Mouse (Mus musculus): Measurements from ENCODE around the gene Tmem258. TPM values are rescaled to one million over a fixed set of nuclear protein-coding genes. Genes with fewer than 3 reads are reported as not detected.

The Tmem258 gene
- total and polyA plus RNA-seq, 3 experiments: 337 to 354 TPM; not detected in 1

DNA sequence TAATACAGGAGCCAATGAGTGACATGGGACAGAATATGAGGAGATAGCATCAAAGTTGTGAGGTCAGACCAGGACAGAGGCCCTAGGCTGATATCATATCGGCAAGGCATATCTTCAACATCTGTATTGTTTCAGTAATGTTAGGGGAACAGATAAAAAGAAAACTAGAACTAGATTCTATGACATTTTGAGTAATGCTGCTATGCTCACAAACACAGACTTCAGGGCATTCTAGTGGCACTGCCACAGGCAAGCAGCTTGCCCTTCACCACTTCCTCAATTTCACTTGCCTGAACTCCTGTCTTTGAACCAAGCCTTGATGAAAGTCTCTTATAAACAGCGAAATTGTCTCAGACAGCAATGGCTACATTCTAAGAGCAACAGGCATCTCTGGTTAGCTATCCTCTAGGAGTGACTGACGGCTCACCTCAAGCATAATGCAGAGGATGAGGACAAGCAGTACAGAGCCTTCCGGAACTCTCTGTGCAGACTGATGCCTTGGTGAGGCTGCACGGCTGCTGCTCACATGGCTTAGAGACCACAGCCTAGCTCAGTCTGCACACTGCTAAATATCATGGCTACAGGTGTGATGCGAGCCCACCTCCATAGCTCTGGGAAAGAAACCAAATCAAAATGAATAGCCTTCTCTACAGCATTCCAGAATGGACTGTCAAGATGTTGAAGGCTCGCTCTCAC is 29.8 kb upstream of the Tmem258 start:
- Histone ChIP-seq H3K4me1 (ENCODE audit: control insufficient read depth in 1 of 2, insufficient read depth in 2 of 2, low read length in 2 of 2) (peaks cover 8 to 24% of the 10 kb centered on the region in 2 experiments), H3K9ac (ENCODE audit: control insufficient read depth, low read depth, low read length, poor library complexity, severe bottlenecking) (peak overlapping the region; percentile 2), H3K4me3 (ENCODE audit: control insufficient read depth in 1 of 2, insufficient read depth in 1 of 2, low read depth in 2 of 2, low read length in 2 of 2) (peak overlapping the region; percentile 26 to 46; a peak in 3 of 4 replicates), H3K27me3 (ENCODE audit: control insufficient read depth in 1 of 2, insufficient read depth in 2 of 2, low read length in 2 of 2) (no peaks in the 10 kb centered on the region), H3K79me2 (ENCODE audit: control insufficient read depth, insufficient read depth, low read length, poor library complexity) (no peaks in the 10 kb centered on the region), H3K9me3 (replicated peaks; ENCODE audit: insufficient read depth, low read length) (no peaks in the 10 kb centered on the region), H3K27ac (ENCODE audit: control insufficient read depth, low read depth, low read length) (peak overlapping the region; percentile 59), H3K36me3 (ENCODE audit: control insufficient read depth in 1 of 2, insufficient read depth in 2 of 2, low read length in 2 of 2) (peaks cover 0 to 24% of the 10 kb centered on the region in 2 experiments; a peak in 2 of 4 replicates)
- TF ChIP-seq POLR2AphosphoS2 (IDR thresholded peaks at IDR 0.05; ENCODE audit: low read length) (no peak), MYC (IDR thresholded peaks at IDR 0.05; ENCODE audit: low read depth, low read length) (0 out of 2 replicates have a peak, but pooled peaks have one; percentile 9), CTCF (IDR thresholded peaks at IDR 0.05 in 2 of 3, conservative IDR thresholded peaks at IDR 0.05 in 1 of 3; ENCODE audit: control insufficient read depth in 1 of 3, insufficient read depth in 1 of 3, low read depth in 2 of 3, low read length in 3 of 3, poor library complexity in 1 of 3, severe bottlenecking in 1 of 3) (no peak), SIN3A (IDR thresholded peaks at IDR 0.05; ENCODE audit: low read length) (0 out of 2 replicates have a peak, but pooled peaks have one; percentile 33), EP300 (IDR thresholded peaks at IDR 0.05; ENCODE audit: low read depth in 1 of 2, low read length in 2 of 2) (peak; percentile 52 to 55; a peak in 3 of 4 replicates), GABPA (IDR thresholded peaks at IDR 0.05; ENCODE audit: low read depth, low read length) (no peak), TCF12 (IDR thresholded peaks at IDR 0.05; ENCODE audit: low read depth, low read length) (peak; percentile 42; the same call in 1 of the 2 replicates), ELF1 (IDR thresholded peaks at IDR 0.05; ENCODE audit: low read depth, low read length) (0 out of 2 replicates have a peak, but pooled peaks have one; percentile 15), JUND (IDR thresholded peaks at IDR 0.05; ENCODE audit: low read depth, low read length) (no peak), ZKSCAN1 (IDR thresholded peaks at IDR 0.05; ENCODE audit: low read depth, low read length) (no peak), NELFE (IDR thresholded peaks at IDR 0.05; ENCODE audit: low read depth, low read length) (no peak), ETS1 (IDR thresholded peaks at IDR 0.05; ENCODE audit: low read depth, low read length) (peak; percentile 35; the same call in 1 of the 2 replicates), MYB (IDR thresholded peaks at IDR 0.05; ENCODE audit: low read depth, low read length) (no peak), USF2 (IDR thresholded peaks at IDR 0.05; ENCODE audit: borderline replicate concordance in 1 of 2, insufficient read depth in 1 of 2, low read depth in 1 of 2, low read length in 2 of 2) (no peak), GATA1 (IDR thresholded peaks at IDR 0.05; ENCODE audit: low read depth, low read length) (peak; percentile 83)
- DNase-seq (ENCODE audit: low read depth, low spot score): peak; percentile 73

DNA sequence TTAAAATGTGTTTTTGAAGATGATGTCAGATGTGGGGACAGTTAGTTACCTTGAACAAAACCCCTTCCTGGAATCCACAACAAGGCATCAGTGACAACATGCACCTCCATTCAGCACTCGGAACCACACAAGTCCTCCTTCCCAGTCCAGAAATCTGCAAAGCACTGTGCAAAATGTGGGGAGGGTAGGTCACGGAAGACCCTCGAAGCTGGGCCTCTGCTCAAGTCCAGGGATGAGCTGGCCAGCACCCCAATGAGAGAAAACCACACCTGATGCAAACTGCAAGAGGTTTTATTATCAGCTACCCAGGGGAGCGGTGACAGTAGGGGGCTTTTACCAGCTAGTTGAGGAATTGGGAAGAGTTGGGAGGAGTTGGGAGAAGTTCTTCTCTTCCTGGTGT is 28.9 kb upstream of the Tmem258 start:
- H3K27ac ChIP-seq (ENCODE audit: control insufficient read depth, low read depth, low read length): no peak overlapping the region
- TF ChIP-seq MXI1 (IDR thresholded peaks at IDR 0.05; ENCODE audit: low read depth, low read length) (no peak), GABPA (IDR thresholded peaks at IDR 0.05; ENCODE audit: low read depth, low read length) (no peak), MYC (IDR thresholded peaks at IDR 0.05; ENCODE audit: low read depth, low read length) (no peak), MAFK (IDR thresholded peaks at IDR 0.05; ENCODE audit: borderline replicate concordance, low read depth, low read length) (no peak)
- no peaks in the 10 kb centered on the region for H3K27me3 ChIP-seq (ENCODE audit: control insufficient read depth in 1 of 2, insufficient read depth in 2 of 2, low read length in 2 of 2)
- H3K4me1 ChIP-seq (ENCODE audit: control insufficient read depth in 1 of 2, insufficient read depth in 2 of 2, low read length in 2 of 2): peaks cover 8 to 24% of the 10 kb centered on the region in 2 experiments
- H3K9ac ChIP-seq (ENCODE audit: control insufficient read depth, low read depth, low read length, poor library complexity, severe bottlenecking): no peak overlapping the region
- no peaks in the 10 kb centered on the region for H3K9me3 ChIP-seq (replicated peaks; ENCODE audit: insufficient read depth, low read length)
- no peak overlapping the region for H3K4me3 ChIP-seq (ENCODE audit: control insufficient read depth in 1 of 2, insufficient read depth in 1 of 2, low read depth in 2 of 2, low read length in 2 of 2)
- no peak for DNase-seq (ENCODE audit: low read depth, low spot score)
- peaks cover 0 to 24% of the 10 kb centered on the region in 2 experiments; a peak in 2 of 4 replicates for H3K36me3 ChIP-seq (ENCODE audit: control insufficient read depth in 1 of 2, insufficient read depth in 2 of 2, low read length in 2 of 2)
- H3K79me2 ChIP-seq (ENCODE audit: control insufficient read depth, insufficient read depth, low read length, poor library complexity): no peaks in the 10 kb centered on the region
